Mouse (Mus musculus) lung, adult 2 months (tissue): ENCODE results near the gene Ftl1.

Source experiments
- CTCF ChIP-seq: fragments of 200-500 bp; IDR thresholded peaks from 2 replicates; pipeline ENCODE4 v1.5.1; 2011; ENCODE audit warnings: mild to moderate bottlenecking, low read length, control low read depth; ENCODE audit not compliant: insufficient read depth
- POLR2A ChIP-seq: fragments of 200-500 bp; IDR thresholded peaks from 2 replicates; pipeline ENCODE4 v1.6.1; 2011; ENCODE audit warnings: low read depth, mild to moderate bottlenecking, control low read depth, low read length, borderline replicate concordance; ENCODE audit errors: extremely low read depth

GRCm38 (mm10) chr7:45476453-45476852, 16.8 kb upstream of the Ftl1 start:
- TF ChIP-seq POLR2A (no peak), CTCF (no peak)
